Mouse (Mus musculus) right cerebral cortex, adult 2 months (tissue): Measurements from ENCODE around the gene Dhx36.

Experiments used
- DNase-seq, 2 experiments: peaks; one replicate each; pipeline ENCODE4 v3.0.0; 2021 to 2022; ENCODE audit warnings: low spot score in 2 of 2

The Dhx36 gene

DNA sequence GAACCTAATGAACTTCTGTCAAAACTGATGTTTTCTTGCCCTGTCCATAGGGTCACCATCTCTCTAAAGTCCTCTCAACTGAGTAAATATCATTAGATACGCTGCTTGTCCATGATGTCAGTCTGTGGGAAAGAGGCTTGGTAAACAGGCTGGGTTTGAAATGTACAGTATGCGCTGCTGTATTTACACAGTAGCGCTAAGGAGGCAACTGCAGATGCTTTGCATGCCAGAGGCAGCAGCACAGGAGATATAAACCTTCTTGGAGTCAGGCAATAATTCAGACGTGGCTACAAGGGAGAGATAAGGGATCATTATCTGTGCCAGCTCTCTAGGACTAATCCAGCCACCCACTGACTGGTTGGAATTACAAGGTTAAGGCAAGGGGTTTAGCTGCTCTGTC, 73.1 kb downstream of the Dhx36 start:
- DNase-seq = no peak

DNA sequence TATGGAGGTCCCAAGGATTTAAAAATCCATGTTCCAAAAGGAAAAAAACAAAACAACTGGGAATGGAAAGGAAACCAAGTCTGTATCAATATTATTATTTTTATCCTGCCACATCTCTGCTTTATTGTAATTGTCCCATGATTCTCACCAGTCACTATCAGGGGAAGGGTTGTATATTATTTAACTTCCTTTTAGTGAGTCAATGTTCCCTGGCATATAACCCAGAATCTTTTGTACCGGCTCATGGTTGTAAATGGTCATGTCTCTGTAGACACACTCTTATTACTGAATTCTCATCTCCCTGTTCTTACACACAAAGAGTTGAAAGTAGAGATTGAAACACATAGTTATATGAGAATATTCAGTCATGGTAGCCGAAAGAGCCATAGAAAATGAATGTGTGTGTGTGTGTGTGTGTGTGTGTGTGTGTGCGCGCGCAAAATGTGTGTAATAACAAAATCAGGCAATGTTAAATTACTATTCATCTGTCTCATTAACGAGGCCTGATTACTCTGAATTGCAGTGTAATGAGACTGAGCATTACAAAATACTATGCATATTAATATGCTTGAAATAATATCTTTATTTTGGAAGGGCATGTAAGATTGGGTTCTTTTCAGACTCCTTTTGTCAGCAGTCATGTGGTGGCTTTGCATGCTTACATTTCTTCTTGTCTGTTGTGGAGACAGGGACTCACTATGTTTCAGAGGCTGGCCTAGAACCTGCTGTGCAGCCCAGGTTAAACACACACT, 88.2 kb downstream of the Dhx36 start:
- DNase-seq = no peak
